Mouse (Mus musculus): ENCODE measurements around the gene Fgb. TPM values are rescaled to one million over a fixed set of nuclear protein-coding genes. Genes with fewer than 3 reads are reported as not detected.

Fgb gene
- polyA plus RNA-seq, 1 experiment, result not detected

- TF ChIP-seq GATA1 (IDR thresholded peaks at IDR 0.05; ENCODE audit: low read length), result no peak
Measured at GRCm38 (mm10) chr3:83042451-83042850, 7.2 kb downstream of the Fgb start.

GRCm38 (mm10) chr3:83039666-83040065, 10.0 kb downstream of the Fgb start:
- no peak for TF ChIP-seq GATA1 (IDR thresholded peaks at IDR 0.05; ENCODE audit: low read length)

GRCm38 (mm10) chr3:83038865-83039264, 10.8 kb downstream of the Fgb start:
- no peak for TF ChIP-seq GATA1 (IDR thresholded peaks at IDR 0.05; ENCODE audit: low read length)

- no peak for TF ChIP-seq GATA1 (IDR thresholded peaks at IDR 0.05; ENCODE audit: low read length)
Measured at GRCm38 (mm10) chr3:83033801-83034200, 15.9 kb downstream of the Fgb start.

GRCm38 (mm10) chr3:83032746-83033308, 16.8 kb downstream of the Fgb start:
- TF ChIP-seq GATA1 (IDR thresholded peaks at IDR 0.05; ENCODE audit: low read length), result no peak

- TF ChIP-seq GATA1 (IDR thresholded peaks at IDR 0.05; ENCODE audit: low read length), result no peak
Measured at GRCm38 (mm10) chr3:83030331-83030730, 19.3 kb downstream of the Fgb start.

- no peak for TF ChIP-seq GATA1 (IDR thresholded peaks at IDR 0.05; ENCODE audit: low read length)
Measured at GRCm38 (mm10) chr3:83027546-83028251, 22.0 kb downstream of the Fgb start.

- no peak for TF ChIP-seq GATA1 (IDR thresholded peaks at IDR 0.05; ENCODE audit: low read length)
Measured at GRCm38 (mm10) chr3:83025475-83026301, 24.0 kb downstream of the Fgb start, which contains the start of gene Fga. Fga (plus strand) TSS chr3:83026076.

- no peak for TF ChIP-seq GATA1 (IDR thresholded peaks at IDR 0.05; ENCODE audit: low read length)
Measured at GRCm38 (mm10) chr3:83025036-83025435, 24.6 kb downstream of the Fgb start.

GRCm38 (mm10) chr3:83021176-83021575, 28.5 kb downstream of the Fgb start:
- no peak for TF ChIP-seq GATA1 (IDR thresholded peaks at IDR 0.05; ENCODE audit: low read length)

GRCm38 (mm10) chr3:83020387-83020786, 29.3 kb downstream of the Fgb start:
- TF ChIP-seq GATA1 (IDR thresholded peaks at IDR 0.05; ENCODE audit: low read length), result no peak

GRCm38 (mm10) chr3:83016236-83016635, 33.4 kb downstream of the Fgb start:
- no peak for TF ChIP-seq GATA1 (IDR thresholded peaks at IDR 0.05; ENCODE audit: low read length)

- TF ChIP-seq GATA1 (IDR thresholded peaks at IDR 0.05; ENCODE audit: low read length), result no peak
Measured at GRCm38 (mm10) chr3:83013951-83014350, 35.7 kb downstream of the Fgb start.

GRCm38 (mm10) chr3:83012636-83013035, 37.0 kb downstream of the Fgb start:
- no peak for TF ChIP-seq GATA1 (IDR thresholded peaks at IDR 0.05; ENCODE audit: low read length)

GRCm38 (mm10) chr3:83011565-83011964, 38.1 kb downstream of the Fgb start:
- no peak for TF ChIP-seq GATA1 (IDR thresholded peaks at IDR 0.05; ENCODE audit: low read length)

- TF ChIP-seq GATA1 (IDR thresholded peaks at IDR 0.05; ENCODE audit: low read length), result no peak
Measured at GRCm38 (mm10) chr3:83011136-83011535, 38.5 kb downstream of the Fgb start.

Measured in G1E-ER4 (cell line).